Mouse (Mus musculus) urinary bladder, postnatal 36 days (tissue): ENCODE results near the gene Pdlim3.
"Not testable (repeated sequence)": the region's sequence is repeated elsewhere in the genome, so short reads cannot be mapped to it uniquely, and the experiment has no call there.

Experiments used
- DNase-seq, 2 experiments: peaks; one replicate each; pipeline ENCODE4 v3.0.0; 2022; ENCODE audit warnings: low spot score in 2 of 2, mixed read lengths in 1 of 2

Gene Pdlim3

GRCm38 (mm10) chr8:45885202-45885685 lies at the start of gene Pdlim3:
Gene Pdlim3 (plus strand): TSS chr8:45885461.
- peak; percentile 29 to 37 for DNase-seq

DNA sequence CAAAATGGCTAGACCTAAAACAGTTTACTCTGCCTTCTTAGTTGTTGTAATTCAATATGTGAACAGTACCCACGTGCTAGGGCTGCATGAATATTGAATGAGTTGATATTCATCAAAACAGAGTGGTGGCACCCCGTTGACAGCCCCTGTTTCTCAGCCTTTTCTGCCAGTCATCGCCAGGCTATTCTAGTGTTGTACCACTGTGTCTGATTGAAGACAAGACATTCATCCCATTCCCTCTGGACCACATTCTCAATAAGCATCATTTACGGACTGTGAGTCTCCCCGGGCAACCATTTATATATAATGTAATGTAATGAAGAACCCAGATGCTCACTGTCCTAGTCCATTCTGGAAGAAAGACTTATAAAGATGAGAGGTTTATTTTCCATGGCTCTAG lies 42.0 kb upstream of the Pdlim3 start:
- no peak for DNase-seq

DNA sequence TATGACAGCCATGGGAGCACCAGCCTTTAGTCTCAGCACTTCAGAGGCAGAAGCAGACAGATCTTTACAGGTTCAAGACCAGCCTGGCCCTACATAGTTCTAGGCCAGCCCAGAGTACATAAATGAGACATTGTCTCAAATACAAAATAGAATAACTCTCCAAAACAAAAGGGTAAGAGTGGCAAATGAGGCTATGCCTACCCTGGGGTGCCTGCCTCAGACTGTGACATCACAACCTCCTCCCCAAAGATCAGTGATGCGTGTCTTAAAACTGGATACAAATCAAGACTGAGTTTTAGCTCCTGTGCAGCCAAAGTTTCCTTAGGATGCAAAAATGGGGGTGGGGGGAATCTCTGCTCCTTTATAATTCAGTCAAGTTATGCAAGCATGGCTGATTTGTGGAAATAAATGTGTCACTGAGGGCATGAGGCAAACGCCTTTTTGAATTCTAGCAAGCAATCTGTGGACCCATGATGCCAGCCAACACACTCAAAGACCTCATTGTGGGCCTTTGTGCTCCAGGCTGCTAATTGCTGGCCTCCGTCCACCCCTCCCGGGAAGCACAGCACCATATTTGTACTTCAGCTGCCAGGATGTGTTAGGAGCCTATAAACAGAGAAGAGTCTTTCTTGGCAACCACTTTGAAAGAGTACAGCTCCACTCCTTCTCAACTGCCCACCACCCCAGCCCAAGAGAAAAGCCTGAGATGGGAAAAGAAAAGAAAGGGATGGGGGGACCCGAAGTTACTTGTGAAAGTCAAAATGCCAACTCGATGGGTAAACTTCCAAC lies 41.0 kb upstream of the Pdlim3 start:
- no peak for DNase-seq

GRCm38 (mm10) chr8:45844911-45845481 lies 40.3 kb upstream of the Pdlim3 start:
- DNase-seq: no peak

DNA sequence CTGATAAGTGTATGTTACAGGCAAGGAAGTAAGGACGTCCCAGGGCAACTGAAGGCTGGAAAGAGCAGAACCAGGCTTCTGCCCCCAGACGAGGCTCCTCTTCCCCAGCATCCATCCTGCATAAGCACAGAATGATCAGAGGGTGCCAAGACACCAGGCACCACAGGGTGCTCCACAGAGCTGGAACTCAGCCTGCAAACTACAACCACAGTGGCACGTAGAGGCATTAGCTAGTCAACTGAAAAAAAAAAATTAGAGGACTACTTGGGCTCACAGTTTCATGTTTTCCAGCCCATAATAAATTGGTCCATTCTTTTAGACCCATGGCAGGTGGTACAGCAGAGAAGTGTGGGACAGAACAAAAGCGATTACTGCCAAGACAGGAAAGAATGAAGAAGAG lies 39.4 kb upstream of the Pdlim3 start:
- no peak for DNase-seq

DNA sequence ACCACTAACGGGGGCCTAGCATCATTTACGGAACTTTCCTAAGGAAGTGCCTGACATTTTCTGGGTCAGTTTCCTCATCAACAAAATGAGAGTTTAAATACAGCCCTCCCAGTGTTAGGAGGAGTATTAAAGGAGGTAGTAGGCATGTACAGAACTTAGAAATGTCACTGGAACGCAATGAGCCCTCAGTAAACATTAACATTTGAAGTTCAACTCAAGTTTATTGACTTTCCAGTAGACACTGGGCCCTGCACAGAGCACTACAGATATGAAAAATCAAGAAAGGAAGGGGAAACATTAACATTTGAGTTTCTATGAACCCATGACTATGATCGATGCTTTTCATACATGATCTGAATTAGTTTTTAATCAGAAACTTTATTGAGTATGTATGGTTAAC lies 30.1 kb upstream of the Pdlim3 start:
- DNase-seq: no peak

DNA sequence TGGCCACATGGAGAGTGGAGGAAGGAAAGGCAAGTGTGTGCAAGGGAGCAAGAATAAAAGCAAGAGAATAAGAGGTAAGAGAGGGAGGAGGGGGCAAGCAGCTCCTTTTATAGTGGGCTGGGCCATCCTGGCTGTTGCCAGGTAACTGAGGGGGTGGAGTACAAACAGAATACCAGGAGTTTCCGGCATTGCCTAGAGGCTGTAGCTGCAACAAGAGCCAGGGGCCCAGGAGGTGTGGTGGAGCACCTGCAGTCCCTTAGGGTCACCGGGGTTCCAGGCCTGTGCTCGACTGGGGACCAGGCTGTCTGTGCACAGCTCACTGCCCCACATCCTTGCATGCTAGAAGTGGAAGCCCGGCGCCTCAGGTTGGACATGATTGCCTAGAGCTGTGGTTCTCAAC lies 27.5 kb upstream of the Pdlim3 start:
- no peak for DNase-seq

DNA sequence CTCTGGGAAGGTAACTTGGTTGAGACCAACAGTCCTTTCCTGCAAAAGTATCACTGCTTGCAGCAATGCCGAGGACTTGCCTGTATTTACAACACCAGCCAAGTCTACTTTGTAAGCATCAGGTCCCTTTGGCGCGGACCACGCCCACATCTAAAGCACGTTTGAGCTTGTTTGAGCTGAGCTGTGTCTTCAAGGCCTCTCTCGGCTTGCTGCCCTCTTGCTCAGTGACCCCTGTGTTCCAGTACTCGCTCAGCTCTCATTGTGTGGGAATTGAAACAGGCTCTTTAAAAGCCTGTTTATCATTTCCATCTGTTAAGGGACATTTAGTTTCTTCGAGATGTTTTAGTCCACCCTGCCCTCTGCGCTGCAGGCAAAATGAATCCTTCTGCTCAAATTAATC lies 26.9 kb upstream of the Pdlim3 start:
- peak; percentile 62 to 73 for DNase-seq

DNA sequence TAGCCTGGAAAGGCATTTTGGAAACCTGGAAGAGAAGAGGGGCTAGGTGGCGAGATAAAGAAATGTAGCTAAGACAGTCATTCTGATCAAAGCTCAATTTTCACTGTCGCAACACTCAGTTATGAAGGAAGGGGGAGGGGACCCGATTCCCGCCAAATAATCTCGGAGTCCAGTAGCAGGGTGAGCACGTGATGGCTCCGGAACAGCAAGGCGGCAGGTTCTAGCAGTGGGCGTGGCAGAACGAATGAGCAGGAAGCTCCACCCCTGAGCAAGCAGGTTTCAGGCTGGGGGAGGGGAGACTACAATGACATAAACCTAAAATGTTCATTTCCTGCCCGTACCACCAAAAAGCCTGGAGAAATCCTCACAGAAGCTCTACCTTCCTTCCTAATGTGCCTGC lies 13.7 kb upstream of the Pdlim3 start:
- not testable (repeated sequence) for DNase-seq

DNA sequence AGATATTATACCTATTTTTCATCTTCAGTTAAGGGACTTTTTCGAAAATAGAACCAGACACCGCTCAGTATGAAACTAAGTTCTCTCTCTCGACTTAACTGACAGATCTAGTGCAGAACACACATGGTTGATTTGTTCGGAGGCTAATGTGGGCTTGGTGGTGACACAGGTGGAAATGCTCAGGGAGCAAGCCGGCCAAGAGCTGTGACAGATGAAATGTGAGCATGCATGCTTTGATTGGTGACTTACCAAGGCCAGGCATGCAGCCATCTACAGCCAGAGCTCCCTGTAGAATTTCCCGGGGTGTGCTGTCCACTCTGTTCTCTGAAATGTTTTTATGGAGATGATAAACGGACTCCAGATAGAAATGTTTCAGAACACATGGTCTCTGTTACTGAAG lies 13.2 kb upstream of the Pdlim3 start:
- peak in 1 of 2 experiments; percentile 21 for DNase-seq

DNA sequence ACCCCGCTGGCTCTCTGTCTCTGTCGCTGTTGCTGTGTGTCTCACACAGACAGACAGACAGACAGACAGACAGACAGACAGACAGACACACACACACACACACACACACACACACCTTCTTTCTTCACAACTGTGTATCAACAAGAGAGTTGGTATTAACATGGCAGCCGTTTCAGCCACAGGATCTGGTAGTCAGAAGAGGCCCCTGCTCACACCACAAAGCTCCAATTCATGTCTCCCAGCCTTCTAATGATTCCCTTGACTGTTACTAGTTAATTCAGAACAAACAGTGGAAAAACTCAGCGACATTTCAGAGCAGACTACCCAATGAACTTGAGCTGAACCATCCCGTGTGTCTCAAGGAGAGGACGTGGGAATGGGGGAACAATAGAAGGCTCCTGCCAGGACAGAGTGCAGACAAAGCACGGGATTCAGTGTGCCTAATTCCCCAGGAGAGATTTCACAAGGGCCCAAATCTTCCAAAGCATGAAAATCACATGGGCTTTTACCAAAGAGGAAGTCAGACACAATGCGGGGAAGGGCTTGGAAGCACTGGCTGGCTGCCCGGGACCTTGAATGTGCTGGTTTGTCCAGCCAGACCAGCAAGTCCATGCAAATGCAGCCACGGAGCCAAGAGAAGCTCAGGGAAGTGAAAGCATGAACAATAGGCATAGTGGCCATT lies 10.2 kb upstream of the Pdlim3 start:
- peak; percentile 62 to 88 for DNase-seq

GRCm38 (mm10) chr8:45876397-45876796 lies 8.9 kb upstream of the Pdlim3 start:
- DNase-seq: no peak

DNA sequence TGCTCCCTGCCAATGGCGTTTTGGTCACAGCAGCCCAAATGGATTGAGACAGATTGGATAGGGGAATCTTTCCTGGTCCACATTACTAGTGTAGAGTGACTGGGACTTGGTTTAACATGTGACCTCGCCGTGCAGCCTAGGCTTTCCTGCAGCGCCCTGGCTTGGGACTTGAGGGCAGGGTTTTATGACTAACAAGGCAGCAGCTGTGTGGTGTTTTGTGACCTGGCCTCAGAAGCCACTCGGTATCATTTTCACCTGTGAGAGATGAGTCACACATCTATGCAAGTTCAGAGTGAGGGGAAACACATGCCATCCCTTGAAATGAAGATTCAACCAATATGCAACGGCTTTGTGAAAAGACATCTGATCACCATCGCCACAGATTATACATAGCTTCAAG lies 7.6 kb upstream of the Pdlim3 start:
- DNase-seq: no peak

GRCm38 (mm10) chr8:45880457-45880856 lies 4.8 kb upstream of the Pdlim3 start:
- no peak for DNase-seq

DNA sequence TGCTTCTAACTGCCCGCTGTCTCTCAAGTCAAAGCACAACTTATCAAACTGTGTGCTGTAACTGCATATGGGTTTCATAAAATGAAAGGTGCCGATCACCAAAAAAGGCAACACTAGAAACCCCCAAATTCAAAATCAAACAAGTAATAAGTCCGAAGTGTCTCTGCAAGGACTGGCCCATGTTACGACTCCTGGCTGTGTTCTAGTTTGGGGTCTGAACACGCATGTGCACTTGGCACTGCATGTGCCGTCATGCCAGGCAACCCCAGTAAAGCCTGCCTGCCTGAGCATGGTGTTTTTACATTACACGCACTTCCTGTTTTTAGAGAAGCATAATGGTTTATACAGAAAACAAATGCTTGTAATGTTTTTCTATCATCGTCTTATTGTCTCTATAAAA lies 3.5 kb upstream of the Pdlim3 start:
- DNase-seq: no peak

DNA sequence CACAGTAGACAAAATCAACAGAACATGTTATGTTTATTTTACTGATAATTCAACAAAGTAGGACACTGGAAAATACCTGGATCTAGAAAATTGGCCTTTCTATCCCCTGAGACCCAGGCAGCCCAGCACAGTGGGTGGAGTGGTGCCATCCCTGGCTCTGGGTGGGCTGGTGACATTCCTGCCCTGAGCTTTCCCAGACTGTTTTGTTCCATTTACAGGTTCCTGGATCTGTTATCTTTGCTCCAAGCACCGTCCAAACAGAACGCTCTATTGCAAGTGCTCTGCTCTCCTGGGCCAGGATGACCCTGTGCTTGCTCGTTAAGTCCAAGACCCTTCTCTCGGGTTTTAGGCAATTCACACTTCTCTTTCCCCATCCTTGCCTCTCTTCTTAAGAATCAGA lies 1.5 kb upstream of the Pdlim3 start:
- no peak for DNase-seq

DNA sequence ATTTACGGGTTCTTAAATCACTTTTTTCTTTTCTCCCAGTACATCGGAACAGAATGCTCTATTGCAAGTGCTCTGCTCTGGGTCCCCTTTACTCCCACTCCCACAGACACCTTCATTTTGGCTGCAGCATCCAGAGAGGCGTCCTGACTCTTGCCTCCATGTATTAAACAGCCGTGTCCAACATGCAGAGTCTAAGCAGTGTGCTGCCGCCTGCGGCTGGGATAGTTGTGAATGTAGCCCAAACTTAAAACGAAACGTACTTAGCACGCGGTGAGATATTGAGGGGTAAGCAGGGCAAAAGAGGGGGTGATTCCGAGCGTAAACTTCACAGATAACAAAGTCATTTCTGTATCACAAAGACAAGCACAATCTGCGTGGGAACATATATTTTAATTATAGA lies 709 bp upstream of the Pdlim3 start:
- DNase-seq: no peak

- DNase-seq: no peak
Measured at GRCm38 (mm10) chr8:45885775-45886174, 514 bp downstream of the Pdlim3 start.

- no peak for DNase-seq
Measured at GRCm38 (mm10) chr8:45889737-45890136, 4.5 kb downstream of the Pdlim3 start.

DNA sequence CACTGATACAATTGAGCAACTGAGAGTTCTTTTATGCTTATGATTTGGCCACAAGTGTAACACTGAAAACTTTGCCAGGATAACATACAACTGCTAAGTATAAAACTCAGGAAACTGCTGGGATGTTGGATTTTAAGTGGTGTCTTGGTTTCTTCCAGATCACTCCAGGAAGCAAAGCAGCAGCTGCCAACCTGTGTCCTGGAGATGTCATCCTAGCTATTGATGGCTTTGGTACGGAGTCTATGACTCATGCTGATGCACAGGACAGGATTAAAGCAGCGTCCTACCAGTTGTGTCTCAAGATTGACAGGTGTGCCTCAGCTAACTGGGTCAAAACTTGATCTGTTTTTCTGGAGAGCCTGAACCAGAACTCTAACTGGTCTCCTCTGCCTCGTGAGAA lies 11.3 kb downstream of the Pdlim3 start:
- DNase-seq: no peak

- DNase-seq: no peak
Measured at GRCm38 (mm10) chr8:45899783-45900182, 14.5 kb downstream of the Pdlim3 start.

DNA sequence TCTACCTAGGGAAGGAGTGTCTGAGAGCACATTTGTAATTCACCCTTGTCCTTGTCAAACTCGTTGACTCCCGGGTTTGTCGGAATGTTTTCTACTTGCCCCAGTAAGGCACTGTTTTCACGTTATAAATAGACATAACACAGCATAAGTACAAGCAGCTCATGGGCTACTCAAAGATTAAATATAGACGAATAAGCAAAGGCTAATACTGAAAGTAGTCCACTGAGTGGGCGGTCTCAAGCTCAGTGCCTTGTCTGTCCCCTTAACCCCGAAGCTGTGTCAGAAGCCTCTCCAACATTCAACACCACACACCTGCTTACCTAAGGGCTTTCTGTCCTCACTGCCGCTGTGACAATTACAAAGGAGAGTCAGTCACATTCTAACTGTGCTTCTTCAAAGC lies 16.4 kb downstream of the Pdlim3 start:
- DNase-seq: no peak

GRCm38 (mm10) chr8:45903659-45904058 lies 18.4 kb downstream of the Pdlim3 start:
- DNase-seq: no peak
